Mouse (Mus musculus): ENCODE measurements around the gene Jazf1. TPM values are rescaled to one million over a fixed set of nuclear protein-coding genes. Genes with fewer than 3 reads are reported as not detected.
A peak's percentile ranks its signal among the peaks of the same experiment; 100 is the strongest.

Jazf1 gene
- polyA plus RNA-seq, 1 experiment from 2014 or later, result 10.0 TPM

- ATAC-seq (ENCODE audit: low FRiP score) (no peak), DNase-seq (ENCODE audit: low spot score) (no peak)
- Histone ChIP-seq H3K9ac (ENCODE audit: low read depth, low read length) (no peak overlapping the region), H3K4me1 (replicated peaks; ENCODE audit: control insufficient read depth, insufficient read depth, low read length) (no peaks in the 10 kb centered on the region), H3K4me2 (replicated peaks; ENCODE audit: low read depth, low read length) (no peak overlapping the region), H3K4me3 (ENCODE audit: low read depth, low read length) (no peak overlapping the region), H3K36me3 (ENCODE audit: control insufficient read depth, insufficient read depth, low read length) (no peaks in the 10 kb centered on the region), H3K27me3 (ENCODE audit: control insufficient read depth, insufficient read depth, low read length) (no peaks in the 10 kb centered on the region), H3K9me3 (ENCODE audit: control insufficient read depth, low read length) (peaks cover 6% of the 10 kb centered on the region; the same call in 1 of the 2 replicates), H3K27ac (ENCODE audit: low read depth, low read length) (no peak overlapping the region)
- 36% methylated on average over 4 of the region's 4 CpGs for WGBS
Measured at GRCm38 (mm10) chr6:52877176-52877575, 191.3 kb downstream of the Jazf1 start.

GRCm38 (mm10) chr6:52871306-52871705, 197.1 kb downstream of the Jazf1 start:
- H3K4me2 ChIP-seq (replicated peaks; ENCODE audit: low read depth, low read length), result no peak overlapping the region
- WGBS, result 16% methylated on average over 2 of the region's 2 CpGs
- no peak for ATAC-seq (ENCODE audit: low FRiP score)
- H3K36me3 ChIP-seq (ENCODE audit: control insufficient read depth, insufficient read depth, low read length), result no peaks in the 10 kb centered on the region
- no peaks in the 10 kb centered on the region for H3K4me1 ChIP-seq (replicated peaks; ENCODE audit: control insufficient read depth, insufficient read depth, low read length)
- no peak overlapping the region for H3K9ac ChIP-seq (ENCODE audit: low read depth, low read length)
- no peaks in the 10 kb centered on the region for H3K27me3 ChIP-seq (ENCODE audit: control insufficient read depth, insufficient read depth, low read length)
- H3K27ac ChIP-seq (ENCODE audit: low read depth, low read length), result no peak overlapping the region
- no peaks in the 10 kb centered on the region for H3K9me3 ChIP-seq (ENCODE audit: control insufficient read depth, low read length)
- H3K4me3 ChIP-seq (ENCODE audit: low read depth, low read length), result no peak overlapping the region
- no peak for DNase-seq (ENCODE audit: low spot score)

- ATAC-seq (ENCODE audit: low FRiP score) (no peak), DNase-seq (ENCODE audit: low spot score) (no peak)
- H3K27me3 ChIP-seq (ENCODE audit: control insufficient read depth, insufficient read depth, low read length), result no peaks in the 10 kb centered on the region
- no peak overlapping the region for H3K4me2 ChIP-seq (replicated peaks; ENCODE audit: low read depth, low read length)
- H3K9ac ChIP-seq (ENCODE audit: low read depth, low read length), result no peak overlapping the region
- no peaks in the 10 kb centered on the region for H3K4me1 ChIP-seq (replicated peaks; ENCODE audit: control insufficient read depth, insufficient read depth, low read length)
- H3K36me3 ChIP-seq (ENCODE audit: control insufficient read depth, insufficient read depth, low read length), result no peaks in the 10 kb centered on the region
- no peak overlapping the region for H3K4me3 ChIP-seq (ENCODE audit: low read depth, low read length)
- no peaks in the 10 kb centered on the region for H3K9me3 ChIP-seq (ENCODE audit: control insufficient read depth, low read length)
- 90% methylated on average over 2 of the region's 2 CpGs for WGBS
- no peak overlapping the region for H3K27ac ChIP-seq (ENCODE audit: low read depth, low read length)
Measured at GRCm38 (mm10) chr6:52869252-52869651, 199.2 kb downstream of the Jazf1 start.

- WGBS, result 92% methylated on average over 2 of the region's 2 CpGs
- H3K9ac ChIP-seq (ENCODE audit: low read depth, low read length), result no peak overlapping the region
- ATAC-seq (ENCODE audit: low FRiP score) (no peak), DNase-seq (ENCODE audit: low spot score) (no peak)
- no peak overlapping the region for H3K27ac ChIP-seq (ENCODE audit: low read depth, low read length)
- no peaks in the 10 kb centered on the region for H3K4me1 ChIP-seq (replicated peaks; ENCODE audit: control insufficient read depth, insufficient read depth, low read length)
- no peaks in the 10 kb centered on the region for H3K9me3 ChIP-seq (ENCODE audit: control insufficient read depth, low read length)
- H3K4me3 ChIP-seq (ENCODE audit: low read depth, low read length), result no peak overlapping the region
- no peaks in the 10 kb centered on the region for H3K27me3 ChIP-seq (ENCODE audit: control insufficient read depth, insufficient read depth, low read length)
- H3K4me2 ChIP-seq (replicated peaks; ENCODE audit: low read depth, low read length), result no peak overlapping the region
- no peaks in the 10 kb centered on the region for H3K36me3 ChIP-seq (ENCODE audit: control insufficient read depth, insufficient read depth, low read length)
Measured at GRCm38 (mm10) chr6:52868352-52868751, 200.1 kb downstream of the Jazf1 start.

- ATAC-seq (ENCODE audit: low FRiP score) (no peak), DNase-seq (ENCODE audit: low spot score) (peak; percentile 38)
- Histone ChIP-seq H3K36me3 (ENCODE audit: control insufficient read depth, insufficient read depth, low read length) (no peaks in the 10 kb centered on the region), H3K27me3 (ENCODE audit: control insufficient read depth, insufficient read depth, low read length) (no peaks in the 10 kb centered on the region), H3K27ac (ENCODE audit: low read depth, low read length) (no peak overlapping the region), H3K4me1 (replicated peaks; ENCODE audit: control insufficient read depth, insufficient read depth, low read length) (peaks cover 5% of the 10 kb centered on the region), H3K9ac (ENCODE audit: low read depth, low read length) (no peak overlapping the region), H3K4me3 (ENCODE audit: low read depth, low read length) (no peak overlapping the region), H3K4me2 (replicated peaks; ENCODE audit: low read depth, low read length) (no peak overlapping the region), H3K9me3 (ENCODE audit: control insufficient read depth, low read length) (no peaks in the 10 kb centered on the region)
- WGBS, result 45% methylated on average over 7 of the region's 7 CpGs
Measured at GRCm38 (mm10) chr6:52861928-52862327, 206.5 kb downstream of the Jazf1 start.

GRCm38 (mm10) chr6:52861186-52861820, 207.1 kb downstream of the Jazf1 start:
- Histone ChIP-seq H3K4me3 (ENCODE audit: low read depth, low read length) (no peak overlapping the region), H3K27me3 (ENCODE audit: control insufficient read depth, insufficient read depth, low read length) (no peaks in the 10 kb centered on the region), H3K4me2 (replicated peaks; ENCODE audit: low read depth, low read length) (no peak overlapping the region), H3K27ac (ENCODE audit: low read depth, low read length) (no peak overlapping the region), H3K9me3 (ENCODE audit: control insufficient read depth, low read length) (no peaks in the 10 kb centered on the region), H3K4me1 (replicated peaks; ENCODE audit: control insufficient read depth, insufficient read depth, low read length) (peaks cover 5% of the 10 kb centered on the region), H3K36me3 (ENCODE audit: control insufficient read depth, insufficient read depth, low read length) (no peaks in the 10 kb centered on the region), H3K9ac (ENCODE audit: low read depth, low read length) (no peak overlapping the region)
- WGBS, result 84% methylated on average over 9 of the region's 9 CpGs
- DNase-seq (ENCODE audit: low spot score) (no peak), ATAC-seq (ENCODE audit: low FRiP score) (no peak)

- Histone ChIP-seq H3K27me3 (ENCODE audit: control insufficient read depth, insufficient read depth, low read length) (no peaks in the 10 kb centered on the region), H3K9ac (ENCODE audit: low read depth, low read length) (no peak overlapping the region), H3K36me3 (ENCODE audit: control insufficient read depth, insufficient read depth, low read length) (no peaks in the 10 kb centered on the region), H3K9me3 (ENCODE audit: control insufficient read depth, low read length) (no peaks in the 10 kb centered on the region), H3K27ac (ENCODE audit: low read depth, low read length) (no peak overlapping the region), H3K4me3 (ENCODE audit: low read depth, low read length) (no peak overlapping the region), H3K4me1 (replicated peaks; ENCODE audit: control insufficient read depth, insufficient read depth, low read length) (peaks cover 5% of the 10 kb centered on the region), H3K4me2 (replicated peaks; ENCODE audit: low read depth, low read length) (no peak overlapping the region)
- no peak for DNase-seq (ENCODE audit: low spot score)
- no peak for ATAC-seq (ENCODE audit: low FRiP score)
- WGBS, result 49% methylated on average over 6 of the region's 6 CpGs
Measured at GRCm38 (mm10) chr6:52860713-52861112, 207.7 kb downstream of the Jazf1 start.

GRCm38 (mm10) chr6:52858911-52859431, 209.5 kb downstream of the Jazf1 start:
- H3K9ac ChIP-seq (ENCODE audit: low read depth, low read length), result no peak overlapping the region
- no peak overlapping the region for H3K27ac ChIP-seq (ENCODE audit: low read depth, low read length)
- no peaks in the 10 kb centered on the region for H3K27me3 ChIP-seq (ENCODE audit: control insufficient read depth, insufficient read depth, low read length)
- no peak for DNase-seq (ENCODE audit: low spot score)
- H3K36me3 ChIP-seq (ENCODE audit: control insufficient read depth, insufficient read depth, low read length), result no peaks in the 10 kb centered on the region
- H3K4me1 ChIP-seq (replicated peaks; ENCODE audit: control insufficient read depth, insufficient read depth, low read length), result peaks cover 5% of the 10 kb centered on the region
- no peaks in the 10 kb centered on the region for H3K9me3 ChIP-seq (ENCODE audit: control insufficient read depth, low read length)
- H3K4me3 ChIP-seq (ENCODE audit: low read depth, low read length), result no peak overlapping the region
- WGBS, result 49% methylated on average over 3 of the region's 3 CpGs
- peak; percentile 68 for ATAC-seq (ENCODE audit: low FRiP score)
- H3K4me2 ChIP-seq (replicated peaks; ENCODE audit: low read depth, low read length), result no peak overlapping the region

GRCm38 (mm10) chr6:52852404-52853107, 215.9 kb downstream of the Jazf1 start:
- no peak for DNase-seq (ENCODE audit: low spot score)
- Histone ChIP-seq H3K27me3 (ENCODE audit: control insufficient read depth, insufficient read depth, low read length) (no peaks in the 10 kb centered on the region), H3K4me3 (ENCODE audit: low read depth, low read length) (no peak overlapping the region), H3K27ac (ENCODE audit: low read depth, low read length) (0 out of 2 replicates have a peak overlapping the region, but pooled peaks have one; percentile 45), H3K9me3 (ENCODE audit: control insufficient read depth, low read length) (no peaks in the 10 kb centered on the region), H3K9ac (ENCODE audit: low read depth, low read length) (no peak overlapping the region), H3K4me2 (replicated peaks; ENCODE audit: low read depth, low read length) (no peak overlapping the region), H3K36me3 (ENCODE audit: control insufficient read depth, insufficient read depth, low read length) (no peaks in the 10 kb centered on the region), H3K4me1 (replicated peaks; ENCODE audit: control insufficient read depth, insufficient read depth, low read length) (peaks cover 3% of the 10 kb centered on the region)
- WGBS, result 39% methylated on average over 8 of the region's 8 CpGs
- ATAC-seq (ENCODE audit: low FRiP score), result no peak

All from hindbrain, embryonic 11.5 days (tissue).